Mouse (Mus musculus) thymus, postnatal 10 days (tissue): Measurements from ENCODE around the gene Ssr3.
"Not testable (repeated sequence)": the region's sequence is repeated elsewhere in the genome, so short reads cannot be mapped to it uniquely, and the experiment has no call there.

ENCODE experiments used
- DNase-seq, 2 experiments: peaks; one replicate each; pipeline ENCODE4 v3.0.0; 2021; ENCODE audit warnings: low spot score in 2 of 2

The Ssr3 gene

GRCm38 (mm10) chr3:65392421-65392817 lies at the start of gene Ssr3:
Gene Ssr3 (minus strand): TSS chr3:65392623.
- DNase-seq, result peak; percentile 91 to 93

GRCm38 (mm10) chr3:65441586-65442111 lies 49.2 kb upstream of the Ssr3 start:
- no peak for DNase-seq

GRCm38 (mm10) chr3:65438511-65439228 lies 46.2 kb upstream of the Ssr3 start:
- no peak for DNase-seq

GRCm38 (mm10) chr3:65435812-65436211 lies 43.4 kb upstream of the Ssr3 start:
- DNase-seq, result no peak

- DNase-seq, result no peak
Measured at GRCm38 (mm10) chr3:65435101-65435571, 42.7 kb upstream of the Ssr3 start.

- DNase-seq, result no peak
Measured at GRCm38 (mm10) chr3:65432236-65432635, 39.8 kb upstream of the Ssr3 start.

GRCm38 (mm10) chr3:65419706-65420105 lies 27.3 kb upstream of the Ssr3 start:
- no peak for DNase-seq

GRCm38 (mm10) chr3:65417913-65418594 lies 25.6 kb upstream of the Ssr3 start:
- no peak for DNase-seq

GRCm38 (mm10) chr3:65416571-65416970 lies 24.1 kb upstream of the Ssr3 start:
- DNase-seq, result no peak

GRCm38 (mm10) chr3:65407891-65408290 lies 15.5 kb upstream of the Ssr3 start:
- DNase-seq, result no peak

GRCm38 (mm10) chr3:65405781-65406180 lies 13.4 kb upstream of the Ssr3 start:
- no peak for DNase-seq

- DNase-seq, result no peak
Measured at GRCm38 (mm10) chr3:65397566-65397965, 5.1 kb upstream of the Ssr3 start.

GRCm38 (mm10) chr3:65396835-65397504 lies 4.5 kb upstream of the Ssr3 start:
- DNase-seq, result no peak

- DNase-seq, result not testable (repeated sequence)
Measured at GRCm38 (mm10) chr3:65395111-65395510, 2.7 kb upstream of the Ssr3 start.

GRCm38 (mm10) chr3:65391784-65392420 lies 521 bp downstream of the Ssr3 start:
- DNase-seq, result peak in 1 of 2 experiments; percentile 4

GRCm38 (mm10) chr3:65391222-65391783 lies 1.1 kb downstream of the Ssr3 start:
- DNase-seq, result no peak

GRCm38 (mm10) chr3:65385771-65386170 lies 6.7 kb downstream of the Ssr3 start:
- no peak for DNase-seq

- no peak for DNase-seq
Measured at GRCm38 (mm10) chr3:65384431-65384830, 8.0 kb downstream of the Ssr3 start.

GRCm38 (mm10) chr3:65381094-65381493 lies 11.3 kb downstream of the Ssr3 start:
- no peak for DNase-seq

- peak in 1 of 2 experiments; percentile 37 for DNase-seq
Measured at GRCm38 (mm10) chr3:65379884-65380539, 12.4 kb downstream of the Ssr3 start.

GRCm38 (mm10) chr3:65378724-65379123 lies 13.7 kb downstream of the Ssr3 start:
- DNase-seq, result no peak
